Mouse (Mus musculus) ES-E14 (cell line): ENCODE measurements around the gene Sorcs2. TPM values are rescaled to one million over a fixed set of nuclear protein-coding genes. Genes with fewer than 3 reads are reported as not detected.

ENCODE experiments used
- DNase-seq: peaks from one replicate; pipeline ENCODE4 v3.0.0-alpha.2; 2013; ENCODE audit warnings: low read depth, low spot score
- H3K27ac ChIP-seq: 2 replicates; pipeline ENCODE4 v1.5.1; 2012; ENCODE audit warnings: low read depth, mild to moderate bottlenecking, low read length, moderate library complexity, mixed read lengths; ENCODE audit not compliant: poor library complexity, insufficient read depth, severe bottlenecking
- H3K36me3 ChIP-seq: 2 replicates; pipeline ENCODE4 v1.6.1; 2012; ENCODE audit warnings: mild to moderate bottlenecking, low read length, moderate library complexity, mixed read lengths; ENCODE audit not compliant: control insufficient read depth, poor library complexity, insufficient read depth, severe bottlenecking
- H3K4me1 ChIP-seq, 2 experiments: fragments of 150-350 bp in 1 of 2; sonication (generic) in 1 of 2; 2 replicates each; pipeline ENCODE4 v1.6.1; 2012; ENCODE audit warnings: low read length in 2 of 2, mild to moderate bottlenecking in 1 of 2, mixed read lengths in 1 of 2; ENCODE audit not compliant: control insufficient read depth in 2 of 2, insufficient read depth in 2 of 2, poor library complexity in 1 of 2
- H3K4me3 ChIP-seq, 2 experiments: fragments of 150-350 bp in 1 of 2; sonication (generic) in 1 of 2; 2 replicates each; pipeline ENCODE4 v1.5.1; 2012; ENCODE audit warnings: low read length in 2 of 2, low read depth in 1 of 2, mild to moderate bottlenecking in 1 of 2, mixed read lengths in 1 of 2; ENCODE audit not compliant: insufficient read depth in 1 of 2, poor library complexity in 1 of 2, severe bottlenecking in 1 of 2
- H3K9ac ChIP-seq: 2 replicates; pipeline ENCODE4 v1.6.1; 2012; ENCODE audit warnings: low read depth, mild to moderate bottlenecking, low read length, mixed read lengths; ENCODE audit not compliant: poor library complexity, insufficient read depth, severe bottlenecking
- H3K9me3 ChIP-seq: fragments of 150-350 bp; sonication (generic); 2 replicates; pipeline ENCODE4 v1.6.1; 2012; ENCODE audit warnings: low read depth, mild to moderate bottlenecking, low read length; ENCODE audit not compliant: control insufficient read depth, insufficient read depth
- CHD2 ChIP-seq: IDR thresholded peaks from 2 replicates; pipeline ENCODE4 v1.6.1; 2014; ENCODE audit warnings: mild to moderate bottlenecking, low read depth, low read length, inconsistent platforms
- HCFC1 ChIP-seq: IDR thresholded peaks from 2 replicates; pipeline ENCODE4 v1.6.1; 2012; ENCODE audit warnings: low read length, inconsistent platforms, borderline replicate concordance; ENCODE audit not compliant: insufficient read depth
- MAFK ChIP-seq: IDR thresholded peaks from 2 replicates; pipeline ENCODE4 v1.6.1; 2014; ENCODE audit warnings: mild to moderate bottlenecking, low read depth, low read length, inconsistent platforms; ENCODE audit not compliant: insufficient read depth
- ZC3H11A ChIP-seq: IDR thresholded peaks from 2 replicates; pipeline ENCODE4 v1.6.1; 2012; ENCODE audit warnings: low read depth, mild to moderate bottlenecking, inconsistent platforms, low read length, borderline replicate concordance
- ZNF384 ChIP-seq: IDR thresholded peaks from 2 replicates; pipeline ENCODE4 v1.6.1; 2012; ENCODE audit warnings: low read depth, low read length, inconsistent platforms
- in situ Hi-C, 2 experiments: fragments of 600-800 bp; cut with MboI; formaldehyde crosslinking; loops; one replicate each; pipeline ENCODE4 v1.15.1; 2025; ENCODE audit warnings: low sequenced_read_pairs in 2 of 2, inconsistent platforms in 1 of 2; ENCODE audit not compliant: unreplicated experiment in 2 of 2
- total RNA-seq: library from RNA; depleted of rRNA; stranded (reverse); fragments of 300-350 nt; gene quantifications from 2 replicates; pipeline ENCODE4 v1.2.3, GENCODE M21; 2012

The Sorcs2 gene
- total RNA-seq, 1 experiment: 5.4 TPM

DNA sequence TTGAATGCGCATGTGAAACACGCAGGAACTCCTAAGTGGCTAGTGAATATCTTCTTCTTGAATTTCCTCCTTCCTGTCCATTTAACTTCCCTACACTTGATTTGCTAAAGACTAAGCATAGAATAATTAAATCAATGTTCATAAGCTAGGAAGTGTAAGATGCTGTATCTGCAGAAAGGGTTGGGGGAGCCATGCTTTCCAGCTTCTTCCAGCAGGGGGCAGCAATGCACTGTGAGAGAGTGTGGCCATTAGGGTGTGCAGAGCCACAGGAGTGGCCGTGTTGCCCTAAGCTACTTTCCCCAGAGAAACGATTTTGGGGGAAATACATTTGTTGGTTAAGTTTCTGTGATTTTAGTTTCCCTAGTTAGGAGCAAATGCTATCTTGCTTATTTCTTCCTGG, 416.0 kb downstream of the Sorcs2 start:
- in situ Hi-C loops: no loop called here
- DNase-seq: peak; percentile 58
- TF ChIP-seq MAFK: peak; percentile 77
- TF ChIP-seq ZC3H11A: peak; percentile 84
- TF ChIP-seq CHD2: no peak
- TF ChIP-seq HCFC1: no peak
- H3K4me3 ChIP-seq: no peak overlapping the region
- peaks cover 4% of the 10 kb centered on the region; the same call in 1 of the 2 replicates for H3K36me3 ChIP-seq
- no peak overlapping the region for H3K9ac ChIP-seq
- H3K9me3 ChIP-seq: no peaks in the 10 kb centered on the region
- peaks cover 0 to 3% of the 10 kb centered on the region in 2 experiments; a peak in 1 of 4 replicates for H3K4me1 ChIP-seq
- H3K27ac ChIP-seq: no peak overlapping the region

DNA sequence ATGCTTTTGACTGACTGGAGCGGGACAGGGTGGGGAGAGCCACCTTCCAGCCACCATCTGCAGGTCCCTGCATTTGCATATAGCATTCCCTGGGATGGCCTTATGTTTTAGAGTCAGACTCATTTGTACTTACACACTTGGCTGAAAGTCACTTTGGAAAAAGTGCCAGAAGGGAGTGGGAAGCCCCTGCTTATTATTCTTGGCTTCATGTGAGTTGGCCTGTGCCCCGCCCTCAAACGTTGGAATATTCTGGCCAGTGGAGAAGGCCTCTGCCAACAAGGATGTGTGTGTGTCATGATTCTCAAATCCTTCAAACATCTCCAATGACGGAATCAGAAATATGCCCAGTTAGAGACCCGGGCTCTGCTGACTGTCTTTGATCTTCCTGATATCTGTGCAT, 416.6 kb downstream of the Sorcs2 start:
- in situ Hi-C loops: no loop called here
- Histone ChIP-seq H3K27ac (no peak overlapping the region), H3K4me1 (no peaks in the 10 kb centered on the region), H3K9me3 (no peaks in the 10 kb centered on the region), H3K4me3 (no peak overlapping the region), H3K9ac (no peak overlapping the region), H3K36me3 (peaks cover 5% of the 10 kb centered on the region; the same call in 1 of the 2 replicates)
- no peak for DNase-seq
- TF ChIP-seq MAFK: no peak

DNA sequence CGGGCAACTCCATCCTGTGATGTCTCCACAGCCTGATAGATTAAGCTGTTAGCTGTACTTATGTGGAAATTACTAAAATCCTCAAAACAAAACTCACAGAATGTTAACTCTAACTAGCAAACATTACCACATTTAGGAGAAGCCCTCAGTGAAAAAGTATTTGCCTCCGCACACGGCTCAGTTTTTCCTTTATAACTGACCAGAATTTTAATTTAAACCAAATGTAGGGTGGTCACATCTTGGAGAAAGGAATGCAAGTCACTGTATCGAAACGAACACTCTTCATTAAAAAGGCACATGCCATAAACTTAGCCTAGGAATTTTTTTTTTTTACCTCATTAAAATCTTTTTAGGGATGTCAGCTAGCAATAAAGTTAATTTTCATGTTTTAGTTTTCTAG, 417.4 kb downstream of the Sorcs2 start:
- Histone ChIP-seq H3K9me3 (no peaks in the 10 kb centered on the region), H3K9ac (no peak overlapping the region), H3K4me3 (no peak overlapping the region), H3K27ac (no peak overlapping the region), H3K4me1 (no peaks in the 10 kb centered on the region), H3K36me3 (peaks cover 8% of the 10 kb centered on the region; the same call in 1 of the 2 replicates)
- no peak for DNase-seq
- TF ChIP-seq CHD2 (no peak), ZNF384 (no peak), MAFK (no peak), ZC3H11A (no peak), HCFC1 (no peak)
- in situ Hi-C loops: no loop called here

DNA sequence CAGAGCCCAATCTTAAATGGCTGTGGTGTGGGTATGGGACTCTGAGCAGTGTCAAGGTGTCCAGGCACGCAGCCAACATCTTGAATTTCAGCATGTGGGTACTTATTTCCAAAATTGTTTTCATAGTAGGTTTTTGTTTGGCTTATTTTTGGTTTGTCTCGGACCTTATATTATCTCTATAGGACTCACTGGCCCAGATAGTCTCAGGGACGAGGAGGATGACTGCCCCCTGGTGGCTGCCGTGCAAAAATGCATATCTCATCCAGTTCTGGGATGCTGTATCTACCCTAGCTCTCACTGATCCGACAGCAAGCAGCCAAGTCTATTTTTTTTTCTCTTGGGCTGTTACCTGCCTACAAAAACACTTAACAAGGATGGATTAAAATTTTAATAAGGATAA, 422.3 kb downstream of the Sorcs2 start:
- in situ Hi-C loops: no loop called here
- H3K9me3 ChIP-seq: no peaks in the 10 kb centered on the region
- no peaks in the 10 kb centered on the region for H3K4me1 ChIP-seq
- no peak overlapping the region for H3K27ac ChIP-seq
- peak; percentile 45 for DNase-seq
- H3K9ac ChIP-seq: no peak overlapping the region
- H3K36me3 ChIP-seq: peaks cover 8% of the 10 kb centered on the region; the same call in 1 of the 2 replicates
- TF ChIP-seq ZNF384: no peak
- peak; percentile 49; the same call in 1 of the 2 replicates for TF ChIP-seq ZC3H11A
- no peak overlapping the region for H3K4me3 ChIP-seq

DNA sequence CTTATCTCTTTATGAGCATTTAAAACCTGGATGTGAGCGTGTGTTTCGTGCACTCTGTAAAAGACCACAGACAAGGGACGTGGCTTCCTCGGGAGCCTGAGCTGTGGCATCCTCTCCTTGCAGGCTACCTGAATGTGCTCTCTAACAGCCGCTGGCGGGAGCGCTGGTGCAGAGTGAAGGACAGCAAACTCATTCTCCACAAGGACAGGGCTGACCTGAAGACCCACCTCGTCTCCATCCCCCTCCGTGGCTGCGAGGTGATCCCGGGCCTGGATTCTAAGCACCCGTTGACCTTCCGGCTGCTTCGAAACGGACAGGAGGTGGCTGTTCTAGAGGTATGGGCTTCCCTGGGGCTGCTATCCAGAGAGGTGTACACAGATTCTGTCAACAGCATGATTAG, 423.7 kb downstream of the Sorcs2 start:
- no peaks in the 10 kb centered on the region for H3K9me3 ChIP-seq
- no peaks in the 10 kb centered on the region for H3K4me1 ChIP-seq
- H3K27ac ChIP-seq: no peak overlapping the region
- H3K36me3 ChIP-seq: peaks cover 8% of the 10 kb centered on the region; the same call in 1 of the 2 replicates
- no peak overlapping the region for H3K4me3 ChIP-seq
- in situ Hi-C loops: loop anchor here in 1 of 2 experiments (5.0 kb wide), 1 partner anchor 87 kb away; no protein-coding TSS in a partner anchor
- TF ChIP-seq HCFC1: no peak
- TF ChIP-seq CHD2: no peak
- no peak for TF ChIP-seq ZC3H11A
- TF ChIP-seq ZNF384: no peak
- TF ChIP-seq MAFK: no peak
- no peak for DNase-seq
- no peak overlapping the region for H3K9ac ChIP-seq
